Mouse (Mus musculus) E14TG2a.4 (cell line): ENCODE measurements at regions not wholly inside any gene's neighbourhood (a gene's known extent, or its start where the extent isn't known, plus 50 kb on each side); places are given as distances from the start of the nearest gene placed in this dataset.

Experiments
- CTCF ChIP-seq: conservative IDR thresholded peaks from 2 replicates; pipeline ENCODE4 v1.5.1; 2014; ENCODE audit warnings: low read length
- NANOG ChIP-seq: IDR thresholded peaks from 2 replicates; pipeline ENCODE4 v1.6.1; 2014; ENCODE audit warnings: borderline replicate concordance, low read length, mixed read lengths

- TF ChIP-seq CTCF (no peak), NANOG (no peak)
Observed at GRCm38 (mm10) chr19:19793835-19794234, 596.9 kb downstream of the Anxa1 start.
